Mouse (Mus musculus) c-Kit-positive CD71-positive TER-119-positive erythroid progenitor cells, embryonic 14.5 days (primary cell): ENCODE results near the gene Rpf2.

Experiments
- DNase-seq: peaks from one replicate; pipeline ENCODE4 v3.0.0-alpha.2; 2013; ENCODE audit warnings: low spot score

The Rpf2 gene

DNA sequence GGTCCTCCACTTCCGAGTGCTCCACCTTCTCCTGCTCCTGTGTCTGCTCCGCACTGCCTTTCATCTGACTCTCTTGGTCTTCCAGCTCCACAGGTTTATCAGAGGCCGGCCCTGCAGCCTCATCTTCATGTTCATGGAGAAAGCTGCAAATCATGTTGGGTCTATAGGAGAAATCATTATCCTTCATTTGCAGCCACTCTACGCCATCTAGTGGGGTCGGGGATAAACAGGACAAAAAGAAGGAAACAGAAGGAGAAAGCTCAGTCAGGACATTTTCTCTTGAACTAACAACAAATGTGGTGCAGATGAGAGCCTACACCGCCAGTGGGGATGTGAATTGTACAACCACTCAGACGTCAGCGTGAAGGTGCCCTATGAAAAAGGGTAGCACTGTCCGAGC lies 2.8 kb upstream of the Rpf2 start:
- DNase-seq, result no peak

DNA sequence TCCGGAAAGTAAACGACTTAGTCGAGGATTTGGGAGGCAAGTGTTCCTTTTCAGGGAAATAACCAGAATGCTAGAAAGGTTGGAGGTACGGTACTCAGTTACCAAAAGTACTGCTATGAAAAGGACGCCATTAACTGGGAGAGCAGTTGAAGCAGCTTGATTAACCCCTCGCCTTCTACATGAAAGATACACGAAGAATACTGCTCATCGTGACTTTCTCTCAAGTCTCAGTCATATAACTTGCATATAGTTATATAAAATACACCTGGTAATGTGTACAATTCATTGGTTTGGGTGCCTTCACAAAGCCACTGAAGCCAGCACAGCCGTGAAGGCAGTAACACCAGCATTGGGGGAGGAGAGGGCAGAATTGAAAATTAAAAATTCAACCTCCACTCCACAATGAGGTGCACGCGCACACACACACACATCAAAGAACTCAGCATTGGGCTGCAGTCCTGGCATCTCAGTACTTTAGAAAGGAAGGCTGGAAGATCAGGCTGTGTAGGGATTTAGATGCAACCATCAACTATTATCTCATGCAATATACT lies 405 bp upstream of the Rpf2 start:
- DNase-seq, result no peak

DNA sequence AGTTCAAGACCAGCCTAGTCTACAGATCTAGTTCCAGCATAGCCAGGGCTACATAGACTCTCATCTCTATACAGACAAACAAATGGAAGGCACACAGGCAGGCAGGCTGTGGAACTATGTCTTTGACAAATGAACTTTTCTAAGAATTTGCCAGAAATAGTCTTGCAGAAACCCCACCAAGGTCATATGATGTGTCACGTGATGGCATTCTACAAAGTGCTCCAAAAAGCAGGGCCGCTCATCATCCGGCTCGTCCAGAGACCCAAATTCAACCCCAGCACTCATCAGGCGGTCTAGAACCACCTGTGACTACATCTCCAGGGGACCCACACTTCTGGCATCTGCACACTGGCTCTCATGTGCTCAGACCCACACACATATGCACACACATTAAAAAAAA lies 9.0 kb downstream of the Rpf2 start:
- no peak for DNase-seq

DNA sequence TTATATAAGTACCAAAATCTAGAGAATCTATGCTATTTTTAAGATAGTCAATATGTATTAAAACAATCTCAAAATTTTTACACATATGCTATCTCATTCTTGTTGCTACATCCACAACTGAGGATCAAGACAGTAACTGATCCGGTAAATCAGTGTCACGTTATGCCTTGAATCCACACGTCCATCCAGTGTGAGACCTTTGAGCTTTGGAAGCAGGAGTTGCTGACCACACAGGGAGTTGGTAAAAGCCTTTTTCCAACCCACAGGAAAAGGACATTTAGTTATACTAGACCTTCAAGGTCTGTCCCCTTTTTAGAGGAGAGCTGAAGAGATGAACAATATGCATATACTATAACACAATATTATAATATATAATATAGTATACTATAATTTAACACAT lies 13.6 kb downstream of the Rpf2 start:
- DNase-seq, result no peak

DNA sequence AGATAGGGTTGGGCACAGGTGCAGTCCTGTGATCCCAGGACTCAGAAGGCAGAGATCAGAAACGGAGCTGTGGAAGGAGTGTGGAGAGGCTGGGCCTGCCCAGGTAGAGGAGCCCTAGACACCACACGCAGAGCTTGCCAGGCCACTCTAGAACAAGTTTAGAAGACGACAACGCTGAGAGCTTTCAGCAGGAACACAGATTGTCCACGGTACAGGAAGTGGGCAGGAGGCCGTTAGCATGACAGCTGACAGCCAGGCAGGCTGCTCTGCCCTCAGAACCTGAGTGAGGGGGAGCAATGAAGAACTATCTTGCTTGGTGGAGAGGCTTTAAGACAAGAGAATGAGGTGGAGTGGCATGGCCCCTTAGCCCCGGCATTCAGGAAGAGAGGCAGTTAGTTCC lies 14.4 kb downstream of the Rpf2 start:
- no peak for DNase-seq

- DNase-seq, result no peak
These were observed 17.1 kb downstream of the Rpf2 start for GRCm38 (mm10) chr10:40229725-40230124.

DNA sequence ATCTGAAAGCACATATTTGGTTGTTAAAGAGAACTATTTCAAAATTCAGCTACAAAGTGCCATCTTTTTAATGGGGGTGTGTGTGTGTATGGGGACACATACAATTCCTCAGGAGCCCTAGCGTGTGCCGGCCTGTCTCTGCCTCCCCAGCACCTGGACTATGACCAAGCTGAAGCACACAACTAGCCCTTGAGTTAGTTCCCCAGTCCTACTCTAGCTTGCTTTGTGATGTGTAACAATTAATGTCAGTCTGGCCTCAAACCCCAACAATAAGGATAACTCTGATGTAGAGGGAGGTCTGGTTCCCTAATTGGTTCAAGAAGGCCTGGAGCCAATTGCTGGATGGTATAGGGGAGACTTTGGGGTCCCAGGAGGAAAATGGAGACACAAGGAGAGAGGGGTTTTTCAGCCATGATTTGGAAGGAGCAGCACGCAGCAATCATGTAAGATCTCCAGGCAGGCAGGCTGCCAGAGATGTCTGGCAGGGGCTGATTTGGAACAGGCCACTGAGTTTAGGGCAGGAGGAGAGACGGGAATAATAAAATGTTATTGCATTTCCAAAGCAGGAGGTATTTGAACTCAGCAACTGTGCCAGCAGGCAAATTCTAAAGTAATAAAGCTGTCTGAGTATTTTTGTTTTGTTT lies 19.1 kb downstream of the Rpf2 start:
- DNase-seq, result no peak

DNA sequence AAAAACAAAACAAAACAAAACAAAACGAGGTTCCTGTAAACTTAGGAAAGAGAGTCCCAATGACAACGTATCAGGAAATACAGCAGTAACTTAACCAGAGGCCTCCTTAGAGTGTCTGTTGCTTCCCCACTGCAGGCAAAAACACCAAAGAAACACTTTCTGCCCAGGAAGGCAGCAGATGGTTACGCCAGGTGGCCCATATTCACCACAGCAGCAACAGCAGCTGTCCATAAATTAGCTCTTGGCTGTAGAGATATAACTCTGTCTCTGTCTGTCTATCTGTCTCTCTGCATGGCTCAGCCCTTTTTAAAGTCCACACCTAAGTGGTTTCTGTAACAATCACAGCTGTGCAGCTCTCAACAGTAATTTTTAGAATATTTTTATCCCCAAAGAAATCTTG lies 28.0 kb downstream of the Rpf2 start:
- no peak for DNase-seq

- DNase-seq, result peak; percentile 92
These were observed 34.2 kb downstream of the Rpf2 start for GRCm38 (mm10) chr10:40212443-40213169.

- no peak for DNase-seq
These were observed 51.8 kb downstream of the Rpf2 start for GRCm38 (mm10) chr10:40195001-40195400.

- DNase-seq, result no peak
These were observed 54.6 kb downstream of the Rpf2 start for GRCm38 (mm10) chr10:40192010-40192935.

DNA sequence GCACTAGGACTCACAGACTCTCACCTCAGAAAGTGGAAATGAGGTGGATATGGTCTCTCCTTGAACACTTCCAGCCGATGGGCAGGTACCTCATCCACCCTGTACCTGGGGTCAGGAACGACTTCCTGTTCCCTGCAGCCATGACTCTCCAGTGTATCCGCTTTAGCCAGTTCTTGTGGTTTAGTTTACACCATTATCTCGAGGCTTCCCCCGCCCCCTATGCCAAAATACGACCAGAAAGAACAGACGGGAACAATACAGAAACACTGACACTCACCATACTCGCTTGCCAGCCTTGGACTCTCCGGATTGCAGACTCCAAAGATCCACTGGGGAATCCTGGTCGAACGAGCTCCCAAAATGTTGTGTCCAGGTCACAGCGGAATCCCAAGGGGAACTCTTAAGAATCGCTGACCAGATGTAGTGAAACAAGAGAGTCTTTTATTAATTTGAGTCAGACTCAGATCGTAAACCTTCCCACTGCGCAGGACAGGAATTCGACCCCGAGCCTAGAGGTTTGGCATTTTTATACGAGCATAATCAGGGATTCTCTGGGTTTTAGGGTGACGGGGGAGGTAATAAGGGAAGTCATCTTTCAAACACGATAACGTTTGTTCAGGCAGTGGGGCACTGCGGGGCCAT lies 55.4 kb downstream of the Rpf2 start:
- DNase-seq, result no peak

GRCm38 (mm10) chr10:40190871-40191270 lies 56.0 kb downstream of the Rpf2 start:
- no peak for DNase-seq

DNA sequence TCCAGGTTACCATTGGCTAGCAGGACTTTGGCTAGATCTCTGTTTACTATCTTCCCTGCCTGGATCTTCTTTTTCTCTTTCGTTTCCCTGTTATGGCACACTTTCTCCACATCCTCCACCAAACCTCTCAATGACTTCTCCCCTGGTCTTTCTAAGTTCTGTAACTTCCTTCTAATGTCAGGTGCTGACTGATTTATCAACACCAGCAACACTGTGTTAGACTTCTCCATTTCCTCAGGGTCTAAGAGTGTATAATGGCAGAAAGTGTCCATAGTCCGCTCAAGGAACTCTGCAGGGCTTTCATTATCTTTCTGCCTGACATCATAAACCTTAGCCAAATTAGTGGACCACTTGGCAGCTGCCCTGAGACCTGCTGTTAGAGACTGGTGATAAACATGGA lies 57.1 kb downstream of the Rpf2 start:
- no peak for DNase-seq

DNA sequence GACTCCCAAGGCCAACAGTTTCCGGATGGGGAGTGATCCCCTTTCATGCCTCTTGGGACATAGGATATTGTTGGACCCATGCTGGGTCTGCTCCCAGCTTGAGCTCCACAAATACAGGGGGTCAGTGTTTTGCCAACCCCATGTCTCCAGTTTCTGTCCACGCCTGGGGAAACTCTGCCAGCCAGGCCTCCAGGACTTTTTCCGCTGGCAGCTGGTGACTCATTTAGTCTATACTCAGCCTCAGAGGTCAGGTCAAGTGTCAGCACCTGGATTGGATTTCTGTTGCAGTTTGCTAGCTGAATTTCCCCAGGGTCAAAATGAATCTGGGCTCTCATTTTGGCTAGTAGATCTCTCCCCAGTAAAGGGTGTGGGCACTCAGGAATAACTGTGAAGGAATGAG lies 58.0 kb downstream of the Rpf2 start:
- no peak for DNase-seq

- no peak for DNase-seq
These were observed 60.9 kb downstream of the Rpf2 start for GRCm38 (mm10) chr10:40185956-40186355.

GRCm38 (mm10) chr10:40180011-40180410 lies 66.8 kb downstream of the Rpf2 start:
- no peak for DNase-seq

- DNase-seq, result no peak
These were observed 67.7 kb downstream of the Rpf2 start for GRCm38 (mm10) chr10:40179142-40179541.

DNA sequence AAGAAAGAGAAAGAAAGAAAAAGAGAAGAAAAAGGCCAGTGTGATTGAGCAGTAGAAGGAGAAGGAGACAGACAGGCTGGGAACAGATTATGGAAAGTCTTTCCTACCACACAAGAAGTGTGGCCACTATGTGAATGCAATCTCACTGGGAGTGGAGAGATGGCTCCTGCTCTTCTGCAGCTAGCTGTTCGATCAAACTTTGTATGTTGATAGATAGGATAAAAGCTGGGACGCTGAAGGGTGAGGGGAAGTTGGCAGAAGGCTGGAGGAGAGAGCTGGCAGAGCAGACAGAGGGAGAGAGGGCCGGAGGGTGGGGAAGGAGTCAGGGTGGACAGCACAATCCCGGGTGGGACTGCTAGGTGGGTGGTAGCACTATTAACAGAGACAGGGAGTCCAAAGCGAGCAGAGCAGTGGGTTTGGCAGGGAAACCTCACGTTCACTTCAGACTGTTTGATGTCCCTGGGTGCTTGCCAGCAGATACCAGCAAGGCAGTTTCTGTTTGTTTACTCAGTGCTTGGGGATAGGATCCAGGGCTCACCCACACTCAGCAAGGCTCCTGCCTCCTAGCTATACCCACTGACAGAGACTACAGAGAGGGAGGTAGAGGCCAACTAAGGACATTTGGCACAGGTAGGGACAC lies 69.4 kb downstream of the Rpf2 start:
- no peak for DNase-seq
